ENCODE assay signal across 14 mouse cellular contexts in the genomic region with DNA sequence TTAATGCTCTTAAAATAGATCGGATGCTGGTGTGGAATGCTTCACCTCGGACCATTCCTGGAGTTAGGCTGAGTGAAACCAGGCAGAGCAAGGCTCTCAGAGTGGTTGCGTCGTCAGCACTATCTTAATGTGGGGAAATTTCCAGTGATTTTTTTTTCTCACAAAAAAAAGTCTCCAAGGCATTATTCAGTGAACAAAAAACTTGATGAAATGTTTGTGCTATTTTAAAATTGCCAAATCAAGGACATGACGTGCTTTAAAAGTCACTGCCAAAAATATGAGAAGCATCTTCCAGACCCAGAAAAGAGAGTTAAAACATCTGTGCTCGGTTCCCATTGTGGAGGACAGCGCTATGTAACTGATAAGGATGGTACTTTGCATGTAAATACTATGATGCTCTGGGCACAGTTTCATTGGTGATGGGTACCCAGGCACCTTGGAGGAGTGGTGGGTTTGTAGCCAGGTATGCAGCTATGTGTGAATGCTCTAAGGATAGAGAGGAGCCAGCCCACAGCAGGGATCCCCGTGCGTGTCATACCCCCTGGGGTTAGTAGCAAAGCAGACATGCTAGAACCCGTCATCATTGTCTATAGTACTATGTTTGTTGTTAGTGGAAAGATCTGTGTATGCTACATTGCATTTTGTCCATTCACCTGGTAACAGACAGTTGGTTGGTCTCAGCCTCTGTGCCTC. TPM values are rescaled to one million over a fixed set of nuclear protein-coding genes. Genes with fewer than 3 reads are reported as not detected.
DNase-seq lines count a peak whose midpoint lies in the region; ATAC-seq and TF ChIP-seq lines count a peak whose summit lies in the region.
"Had no signal": no experiment of that assay in that cellular context is flagged by ENCODE, and none has a peak within 500 bp of the region (broad histone marks: within the 10 kb centered on the region; RNA-seq: fewer than 3 reads in every experiment).

No protein-coding gene starts in this region.

- no peak for ATAC-seq in midbrain, embryonic 11.5 days (ENCODE audit: low FRiP score)
- no peak for ATAC-seq in midbrain, embryonic 15.5 days (replicated peaks)
- peak; percentile 73; the same call in 1 of the 2 replicates for ATAC-seq in stomach, postnatal 0 days (ENCODE audit: low FRiP score, low TSS enrichment)

- H3K27me3 ChIP-seq in heart, adult 2 months (ENCODE audit: control insufficient read depth, insufficient read depth, low read length) = no peaks in the 10 kb centered on the region
- no peaks in the 10 kb centered on the region for H3K27me3 ChIP-seq in midbrain, embryonic 11.5 days (ENCODE audit: control insufficient read depth, insufficient read depth, low read length)
- no peaks in the 10 kb centered on the region for H3K27me3 ChIP-seq in midbrain, embryonic 15.5 days (replicated peaks)
- H3K27me3 ChIP-seq in heart, embryonic 10.5 days (ENCODE audit: insufficient read depth, poor library complexity, severe bottlenecking) = no peaks in the 10 kb centered on the region
- H3K27me3 ChIP-seq in stomach, postnatal 0 days (ENCODE audit: control insufficient read depth, insufficient read depth, low read length) = no peaks in the 10 kb centered on the region
- H3K27me3 ChIP-seq: forebrain, embryonic 12.5 days had no signal

- TF ChIP-seq CTCF in heart, adult 2 months (IDR thresholded peaks at IDR 0.05) = no peak
- TF ChIP-seq CTCF in stomach, postnatal 0 days (IDR thresholded peaks at IDR 0.05; ENCODE audit: low read depth) = no peak

- TF ChIP-seq EP300 in heart, adult 2 months (IDR thresholded peaks at IDR 0.05; ENCODE audit: insufficient read depth, low read depth, low read length) = no peak
- no peak for TF ChIP-seq EP300 in stomach, postnatal 0 days (optimal IDR thresholded peaks at IDR 0.05)

- peak; percentile 23 to 25 for DNase-seq in heart, adult 2 months
- DNase-seq in heart, postnatal 14 days = no peak
- DNase-seq in midbrain, embryonic 11.5 days (ENCODE audit: low spot score, missing footprints) = peak; percentile 33
- peak; percentile 74 for DNase-seq in heart, embryonic 10.5 days (ENCODE audit: low spot score)
- DNase-seq in stomach, postnatal 0 days (ENCODE audit: low spot score) = no peak
- DNase-seq in adrenal gland, postnatal 25 days = no peak
- DNase-seq in layer of hippocampus, adult 18-20 months (ENCODE audit: low spot score in 2 of 2) = no peak
- DNase-seq: thymus, postnatal 14 days had no signal

- TF ChIP-seq POLR2A in heart, adult 2 months (IDR thresholded peaks at IDR 0.05; ENCODE audit: insufficient read depth, low read depth, low read length) = no peak

- no peak overlapping the region for H3K9ac ChIP-seq in heart, adult 2 months (ENCODE audit: low read depth, low read length)
- H3K9ac ChIP-seq in midbrain, embryonic 11.5 days (ENCODE audit: low read length) = no peak overlapping the region
- no peak overlapping the region for H3K9ac ChIP-seq in midbrain, embryonic 15.5 days
- no peak overlapping the region for H3K9ac ChIP-seq in stomach, postnatal 0 days (ENCODE audit: low read length)
- H3K9ac ChIP-seq: forebrain, embryonic 12.5 days had no signal

- H3K9me3 ChIP-seq in midbrain, embryonic 11.5 days (ENCODE audit: control insufficient read depth, low read length) = no peaks in the 10 kb centered on the region
- H3K9me3 ChIP-seq in midbrain, embryonic 15.5 days = no peaks in the 10 kb centered on the region
- no peaks in the 10 kb centered on the region for H3K9me3 ChIP-seq in heart, embryonic 10.5 days
- no peaks in the 10 kb centered on the region for H3K9me3 ChIP-seq in stomach, postnatal 0 days (ENCODE audit: control insufficient read depth, low read length)
- H3K9me3 ChIP-seq: forebrain, embryonic 12.5 days had no signal

- H3K4me2 ChIP-seq in midbrain, embryonic 11.5 days = no peak overlapping the region
- no peak overlapping the region for H3K4me2 ChIP-seq in midbrain, embryonic 15.5 days
- H3K4me2 ChIP-seq in stomach, postnatal 0 days (replicated peaks; ENCODE audit: low read depth) = no peak overlapping the region
- H3K4me2 ChIP-seq: forebrain, embryonic 12.5 days had no signal

- no peak overlapping the region for H3K4me3 ChIP-seq in heart, adult 2 months
- H3K4me3 ChIP-seq in midbrain, embryonic 11.5 days (ENCODE audit: low read depth, low read length) = no peak overlapping the region
- no peak overlapping the region for H3K4me3 ChIP-seq in midbrain, embryonic 15.5 days
- no peak overlapping the region for H3K4me3 ChIP-seq in heart, embryonic 10.5 days
- no peak overlapping the region for H3K4me3 ChIP-seq in stomach, postnatal 0 days (ENCODE audit: low read depth, low read length)
- H3K4me3 ChIP-seq: forebrain, embryonic 12.5 days; hindbrain, embryonic 10.5 days; myocyte had no signal

- peaks cover 5% of the 10 kb centered on the region for H3K4me1 ChIP-seq in heart, adult 2 months (ENCODE audit: control insufficient read depth, insufficient read depth, low read length)
- peaks cover 4% of the 10 kb centered on the region for H3K4me1 ChIP-seq in midbrain, embryonic 11.5 days (ENCODE audit: control insufficient read depth, insufficient read depth, low read length)
- peaks cover under 1% of the 10 kb centered on the region for H3K4me1 ChIP-seq in midbrain, embryonic 15.5 days
- peaks cover 11% of the 10 kb centered on the region for H3K4me1 ChIP-seq in heart, embryonic 10.5 days
- no peaks in the 10 kb centered on the region for H3K4me1 ChIP-seq in stomach, postnatal 0 days (replicated peaks; ENCODE audit: control insufficient read depth, insufficient read depth)

- peaks cover 2% of the 10 kb centered on the region; the same call in 1 of the 2 replicates for H3K36me3 ChIP-seq in heart, adult 2 months (ENCODE audit: control insufficient read depth, insufficient read depth, low read length)
- no peaks in the 10 kb centered on the region for H3K36me3 ChIP-seq in midbrain, embryonic 11.5 days (ENCODE audit: control insufficient read depth, insufficient read depth, low read length)
- H3K36me3 ChIP-seq in midbrain, embryonic 15.5 days (replicated peaks) = no peaks in the 10 kb centered on the region
- H3K36me3 ChIP-seq in heart, embryonic 10.5 days = no peaks in the 10 kb centered on the region
- no peaks in the 10 kb centered on the region for H3K36me3 ChIP-seq in stomach, postnatal 0 days (ENCODE audit: control insufficient read depth, insufficient read depth, low read length)
- H3K36me3 ChIP-seq: forebrain, embryonic 12.5 days; hindbrain, embryonic 10.5 days had no signal

- peak overlapping the region; percentile 62 for H3K27ac ChIP-seq in heart, adult 2 months
- H3K27ac ChIP-seq in midbrain, embryonic 11.5 days (ENCODE audit: low read depth, low read length) = no peak overlapping the region
- no peak overlapping the region for H3K27ac ChIP-seq in midbrain, embryonic 15.5 days
- peak overlapping the region; percentile 37; the same call in 1 of the 2 replicates for H3K27ac ChIP-seq in heart, embryonic 10.5 days
- peak overlapping the region; percentile 45; the same call in 1 of the 2 replicates for H3K27ac ChIP-seq in stomach, postnatal 0 days (replicated peaks)
- H3K27ac ChIP-seq: forebrain, embryonic 12.5 days; hindbrain, embryonic 10.5 days had no signal

- no peaks in the 10 kb centered on the region for H3K79me2 ChIP-seq in heart, adult 2 months (replicated peaks; ENCODE audit: control insufficient read depth, insufficient read depth, low read length)

- intact Hi-C loops in heart, adult 2 months (cut with DNase I) = loop anchor here (2.0 kb wide), 1 partner anchor 36 kb away; no protein-coding TSS in a partner anchor
- intact Hi-C loops in heart, postnatal 14 days (cut with DNase I) = no loop called here

- 26% methylated on average over 10 of the region's 10 CpGs for WGBS in heart, adult 2 months
- WGBS in midbrain, embryonic 11.5 days = 86% methylated on average over 10 of the region's 10 CpGs
- 81% methylated on average over 10 of the region's 10 CpGs for WGBS in midbrain, embryonic 15.5 days
- WGBS in heart, embryonic 10.5 days = 47% methylated on average over 10 of the region's 10 CpGs
- 44% methylated on average over 10 of the region's 10 CpGs for WGBS in stomach, postnatal 0 days

RNA-seq across cellular contexts. Expression of a gene that starts 11.3 kb away (rescaled TPM):
- total RNA-seq in heart, adult 2 months (2021) = 1 to 10 TPM; 1.7 to 2.6 TPM
- polyA plus RNA-seq in heart, adult 2 months (2012; rRNA removed) = 1.4 and 2.3 TPM in 2 replicates
- 1 to 10 TPM; 2.5 to 3.1 TPM for total RNA-seq in heart, postnatal 14 days (2021)
- not detected in 2 replicates for polyA plus RNA-seq in midbrain, embryonic 11.5 days (2014; fragmentation: Nextera tagmentation; extraction: Ambion mirVana)
- polyA plus RNA-seq in midbrain, embryonic 15.5 days (2015; fragmentation: Nextera tagmentation; extraction: Ambion mirVana) = 0.18 TPM in 1 of 2 replicates, not detected in the other
- polyA plus RNA-seq in heart, embryonic 10.5 days (2016; fragmentation: Nextera tagmentation; extraction: Ambion mirVana) = 0.71 and 0.94 TPM in 2 replicates
- 4.6 and 5.7 TPM in 2 replicates for polyA plus RNA-seq in stomach, postnatal 0 days (2015; fragmentation: Nextera tagmentation; extraction: Ambion mirVana)
- not detected in 2 replicates for total RNA-seq in adrenal gland, postnatal 25 days (2021)
- not detected for total RNA-seq in layer of hippocampus, adult 18-20 months (2021)
- total RNA-seq: layer of hippocampus, postnatal 25 days had no signal
- polyA plus RNA-seq: forebrain, embryonic 12.5 days; myocyte had no signal

RNA-seq across cellular contexts. Expression of a gene that starts 17.8 kb away (rescaled TPM):
- 10 to 100 TPM; 63.5 to 75.5 TPM for total RNA-seq in heart, adult 2 months (2021)
- 32.9 and 44.2 TPM in 2 replicates for polyA plus RNA-seq in heart, adult 2 months (2012; rRNA removed)
- total RNA-seq in heart, postnatal 14 days (2021) = 100 to 1,000 TPM; 101 to 109 TPM
- 20.2 and 21.1 TPM in 2 replicates for polyA plus RNA-seq in midbrain, embryonic 11.5 days (2014; fragmentation: Nextera tagmentation; extraction: Ambion mirVana)
- 34.3 and 38.0 TPM in 2 replicates for polyA plus RNA-seq in midbrain, embryonic 15.5 days (2015; fragmentation: Nextera tagmentation; extraction: Ambion mirVana)
- 91.6 and 129 TPM in 2 replicates for polyA plus RNA-seq in heart, embryonic 10.5 days (2016; fragmentation: Nextera tagmentation; extraction: Ambion mirVana)
- 69.4 and 79.0 TPM in 2 replicates for polyA plus RNA-seq in stomach, postnatal 0 days (2015; fragmentation: Nextera tagmentation; extraction: Ambion mirVana)
- 67.6 and 69.4 TPM in 2 replicates for total RNA-seq in adrenal gland, postnatal 25 days (2021)
- total RNA-seq in layer of hippocampus, adult 18-20 months (2021) = 10 to 100 TPM; 68.3 to 69.9 TPM

RNA-seq across cellular contexts. Expression of a gene that starts 27.9 kb away (rescaled TPM):
- total RNA-seq in heart, adult 2 months (2021) = not detected
- not detected in 2 replicates for polyA plus RNA-seq in heart, adult 2 months (2012; rRNA removed)
- total RNA-seq in heart, postnatal 14 days (2021) = not detected
- polyA plus RNA-seq in midbrain, embryonic 11.5 days (2014; fragmentation: Nextera tagmentation; extraction: Ambion mirVana) = not detected in 2 replicates
- not detected in 2 replicates for polyA plus RNA-seq in midbrain, embryonic 15.5 days (2015; fragmentation: Nextera tagmentation; extraction: Ambion mirVana)
- polyA plus RNA-seq in heart, embryonic 10.5 days (2016; fragmentation: Nextera tagmentation; extraction: Ambion mirVana) = not detected in 2 replicates
- polyA plus RNA-seq in stomach, postnatal 0 days (2015; fragmentation: Nextera tagmentation; extraction: Ambion mirVana) = not detected in 2 replicates
- not detected in 2 replicates for total RNA-seq in adrenal gland, postnatal 25 days (2021)
- total RNA-seq in layer of hippocampus, adult 18-20 months (2021) = not detected
- total RNA-seq: layer of hippocampus, postnatal 25 days had no signal
- polyA plus RNA-seq: forebrain, embryonic 12.5 days; hindbrain, embryonic 10.5 days; liver, embryonic 16.5 days; myocyte had no signal

Comparison
In these comparisons a context has a peak if more than half of its experiments do, and no peak if none do; other contexts are left out.
1. DNase-seq: peak in heart, adult 2 months (2 of 2), midbrain, embryonic 11.5 days (single experiment) and heart, embryonic 10.5 days (single experiment); none in heart, postnatal 14 days (0 of 2), stomach, postnatal 0 days (single experiment), adrenal gland, postnatal 25 days (single experiment) and layer of hippocampus, adult 18-20 months (0 of 2).
2. H3K27ac ChIP-seq: peak in heart, adult 2 months (single experiment), heart, embryonic 10.5 days (single experiment) and stomach, postnatal 0 days (single experiment); none in midbrain, embryonic 11.5 days (single experiment) and midbrain, embryonic 15.5 days (single experiment).